Mouse (Mus musculus): ENCODE measurements around the gene Noto.

DNA sequence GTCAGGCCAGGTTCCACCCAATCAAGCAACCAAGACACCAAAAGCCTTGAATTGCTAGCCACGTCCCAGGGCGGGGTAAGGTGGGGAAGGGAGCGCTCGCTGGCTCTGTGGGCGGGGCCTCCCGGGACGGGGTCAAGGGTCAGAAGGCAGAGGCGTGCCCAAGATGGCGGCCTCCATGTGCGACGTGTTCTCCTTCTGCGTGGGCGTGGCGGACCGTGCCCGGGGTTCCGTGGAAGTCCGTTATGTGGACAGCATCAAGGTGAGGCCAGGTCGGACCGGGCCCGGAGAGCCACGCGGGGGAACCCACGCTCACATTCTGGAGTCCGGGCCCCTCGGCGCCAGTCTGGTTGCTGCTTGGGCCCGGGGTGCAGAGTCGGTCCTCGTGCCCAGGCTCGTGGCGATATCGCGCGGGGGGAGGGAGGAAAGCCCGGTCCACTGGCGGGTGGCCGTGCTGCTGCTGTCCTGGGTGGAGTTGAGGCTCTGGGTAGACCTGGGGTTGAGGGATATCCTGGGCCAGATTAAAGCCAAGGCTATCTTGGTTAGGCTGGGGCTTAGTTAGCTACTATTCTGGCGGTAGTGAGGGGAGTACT, 8.3 kb downstream of the Noto start, which contains the start of gene Smyd5:
- TF ChIP-seq TAL1 (IDR thresholded peaks at IDR 0.05; ENCODE audit: low read length): no peak
- no peak for TF ChIP-seq GATA1 (IDR thresholded peaks at IDR 0.05; ENCODE audit: low read length)
